Comparison of ENCODE assay signal across 12 mouse cellular contexts in the genomic region with DNA sequence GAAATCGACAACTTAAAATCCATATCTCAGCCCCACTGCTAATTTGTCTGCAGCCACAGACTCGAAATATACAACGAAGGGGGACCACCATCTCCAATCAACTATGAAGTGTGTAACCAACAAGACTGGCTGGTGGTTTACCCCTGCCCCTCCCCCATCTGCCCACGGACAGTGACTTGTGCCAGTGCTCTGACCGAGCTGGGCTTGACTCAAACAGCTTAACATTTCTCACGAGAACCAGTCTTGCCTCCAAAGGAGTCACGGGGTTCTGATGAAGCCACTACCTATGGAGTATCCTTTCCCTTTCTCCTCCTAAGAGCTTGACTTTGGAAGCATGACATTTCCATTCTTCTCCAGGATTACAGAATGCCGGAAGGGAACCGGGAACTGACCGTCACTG. TPM values are rescaled to one million over a fixed set of nuclear protein-coding genes. Genes with fewer than 3 reads are reported as not detected.
A peak's percentile ranks its signal among the peaks of the same experiment; 100 is the strongest.
DNase-seq lines count a peak whose midpoint lies in the region; ATAC-seq and TF ChIP-seq lines count a peak whose summit lies in the region.
"Had no signal": no experiment of that assay in that cellular context is flagged by ENCODE, and none has a peak within 500 bp of the region (broad histone marks: within the 10 kb centered on the region; RNA-seq: fewer than 3 reads in every experiment).

No protein-coding gene starts in this region.

- no peak for TF ChIP-seq CTCF in thymus, adult 2 months (IDR thresholded peaks at IDR 0.05; ENCODE audit: borderline replicate concordance, control insufficient read depth, extremely low read depth, insufficient read depth, low read length, poor library complexity)

- peaks cover 8% of the 10 kb centered on the region; the same call in 1 of the 2 replicates for H3K4me1 ChIP-seq in forebrain, embryonic 11.5 days (replicated peaks; ENCODE audit: control insufficient read depth, insufficient read depth, low read length)
- H3K4me1 ChIP-seq in hindbrain, embryonic 16.5 days (ENCODE audit: control insufficient read depth, insufficient read depth, low read depth, low read length), result peaks cover 25% of the 10 kb centered on the region
- H3K4me1 ChIP-seq in neural tube, embryonic 14.5 days (ENCODE audit: control insufficient read depth, insufficient read depth, low read length), result peaks cover 20% of the 10 kb centered on the region; the same call in 1 of the 2 replicates
- no peaks in the 10 kb centered on the region for H3K4me1 ChIP-seq in thymus, adult 2 months (replicated peaks; ENCODE audit: control insufficient read depth, insufficient read depth, low read length)
- H3K4me1 ChIP-seq: lung, embryonic 15.5 days had no signal

- H3K4me3 ChIP-seq in forebrain, embryonic 11.5 days (ENCODE audit: low read depth, low read length), result peak overlapping the region; percentile 45
- H3K4me3 ChIP-seq in hindbrain, embryonic 16.5 days (ENCODE audit: low read length), result peak overlapping the region; percentile 81
- H3K4me3 ChIP-seq in neural tube, embryonic 14.5 days (ENCODE audit: low read depth, low read length), result peak overlapping the region; percentile 88
- H3K4me3 ChIP-seq in thymus, adult 2 months (ENCODE audit: control insufficient read depth, insufficient read depth, low read length), result no peak overlapping the region
- H3K4me3 ChIP-seq: limb, embryonic 12.5 days; lung, embryonic 15.5 days had no signal

- H3K4me2 ChIP-seq in forebrain, embryonic 11.5 days (ENCODE audit: low read depth, low read length, severe bottlenecking), result peak overlapping the region; percentile 81
- peak overlapping the region; percentile 85 for H3K4me2 ChIP-seq in hindbrain, embryonic 16.5 days (ENCODE audit: low read length)
- peak overlapping the region; percentile 88 for H3K4me2 ChIP-seq in neural tube, embryonic 14.5 days (ENCODE audit: low read depth, low read length)
- H3K4me2 ChIP-seq: limb, embryonic 12.5 days; lung, embryonic 15.5 days had no signal

- no peak for TF ChIP-seq POLR2A in thymus, adult 2 months (IDR thresholded peaks at IDR 0.05; ENCODE audit: control insufficient read depth, extremely low read depth, insufficient read depth, low read length, poor library complexity)

- H3K9me3 ChIP-seq in forebrain, embryonic 11.5 days (ENCODE audit: control insufficient read depth, low read length), result no peaks in the 10 kb centered on the region
- H3K9me3 ChIP-seq in hindbrain, embryonic 16.5 days (ENCODE audit: control insufficient read depth, low read length), result no peaks in the 10 kb centered on the region
- H3K9me3 ChIP-seq in neural tube, embryonic 14.5 days (ENCODE audit: control insufficient read depth, low read length), result no peaks in the 10 kb centered on the region
- H3K9me3 ChIP-seq: limb, embryonic 12.5 days; lung, embryonic 15.5 days had no signal

- 54% methylated on average over 10 of the region's 10 CpGs for WGBS in forebrain, embryonic 11.5 days
- WGBS in hindbrain, embryonic 16.5 days, result 31% methylated on average over 10 of the region's 10 CpGs
- WGBS in neural tube, embryonic 14.5 days, result 36% methylated on average over 10 of the region's 10 CpGs
- 64% methylated on average over 10 of the region's 10 CpGs for WGBS in thymus, adult 2 months

- 0 out of 2 replicates have a peak, but pooled peaks cover 2% of the 10 kb centered on the region for H3K27me3 ChIP-seq in forebrain, embryonic 11.5 days (ENCODE audit: control insufficient read depth, insufficient read depth, low read length)
- no peaks in the 10 kb centered on the region for H3K27me3 ChIP-seq in hindbrain, embryonic 16.5 days (replicated peaks; ENCODE audit: control insufficient read depth, insufficient read depth, low read length)
- H3K27me3 ChIP-seq in neural tube, embryonic 14.5 days (ENCODE audit: control insufficient read depth, insufficient read depth, low read length), result no peaks in the 10 kb centered on the region
- H3K27me3 ChIP-seq in thymus, adult 2 months (ENCODE audit: control insufficient read depth, insufficient read depth, low read length), result no peaks in the 10 kb centered on the region

- H3K9ac ChIP-seq in forebrain, embryonic 11.5 days (ENCODE audit: low read length), result no peak overlapping the region
- H3K9ac ChIP-seq in hindbrain, embryonic 16.5 days (ENCODE audit: low read depth, low read length), result peak overlapping the region; percentile 79
- peak overlapping the region; percentile 45 for H3K9ac ChIP-seq in neural tube, embryonic 14.5 days (replicated peaks; ENCODE audit: low read depth, low read length)
- H3K9ac ChIP-seq: limb, embryonic 12.5 days; lung, embryonic 15.5 days had no signal

- DNase-seq in retina, postnatal 1 day, result peak; percentile 37
- DNase-seq in retina, embryonic 14.5 days (ENCODE audit: low spot score), result no peak
- no peak for DNase-seq in forebrain, embryonic 11.5 days (ENCODE audit: low spot score)
- DNase-seq in kidney, postnatal 4 days, result no peak
- DNase-seq in thymus, adult 2 months, result no peak
- DNase-seq in embryo, embryonic 9.5 days (ENCODE audit: extremely low spot score), result no peak
- DNase-seq: adrenal gland, postnatal 14 days; kidney, postnatal 36 days had no signal

- H3K27ac ChIP-seq in forebrain, embryonic 11.5 days (ENCODE audit: low read depth, low read length), result no peak overlapping the region
- no peak overlapping the region for H3K27ac ChIP-seq in hindbrain, embryonic 16.5 days (ENCODE audit: low read depth, low read length)
- H3K27ac ChIP-seq in neural tube, embryonic 14.5 days (ENCODE audit: low read depth, low read length), result no peak overlapping the region
- no peak overlapping the region for H3K27ac ChIP-seq in thymus, adult 2 months (ENCODE audit: control insufficient read depth, insufficient read depth, low read length)
- H3K27ac ChIP-seq: limb, embryonic 12.5 days; lung, embryonic 15.5 days had no signal

- no peak for ATAC-seq in forebrain, embryonic 11.5 days (replicated peaks; ENCODE audit: low FRiP score)
- no peak for ATAC-seq in hindbrain, embryonic 16.5 days
- no peak for ATAC-seq in neural tube, embryonic 14.5 days (ENCODE audit: low read depth)

- no peaks in the 10 kb centered on the region for H3K36me3 ChIP-seq in forebrain, embryonic 11.5 days (ENCODE audit: control insufficient read depth, insufficient read depth, low read length)
- no peaks in the 10 kb centered on the region for H3K36me3 ChIP-seq in hindbrain, embryonic 16.5 days (ENCODE audit: control insufficient read depth, insufficient read depth, low read length)
- no peaks in the 10 kb centered on the region for H3K36me3 ChIP-seq in neural tube, embryonic 14.5 days (ENCODE audit: control insufficient read depth, insufficient read depth, low read length)
- H3K36me3 ChIP-seq in thymus, adult 2 months (ENCODE audit: control insufficient read depth, insufficient read depth, low read length), result no peaks in the 10 kb centered on the region
- H3K36me3 ChIP-seq: limb, embryonic 12.5 days; lung, embryonic 15.5 days had no signal

RNA-seq across cellular contexts. Expression of a gene that starts 2.8 kb away (rescaled TPM):
- polyA plus RNA-seq in forebrain, embryonic 11.5 days (2014; fragmentation: Nextera tagmentation; extraction: Ambion mirVana), result 19.2 and 19.5 TPM in 2 replicates
- polyA plus RNA-seq in hindbrain, embryonic 16.5 days (2015; fragmentation: Nextera tagmentation; extraction: Ambion mirVana), result 15.7 and 16.3 TPM in 2 replicates
- 20.8 and 22.9 TPM in 2 replicates for polyA plus RNA-seq in neural tube, embryonic 14.5 days (2014; fragmentation: Nextera tagmentation; extraction: Ambion mirVana)
- polyA plus RNA-seq in thymus, adult 2 months (2012; rRNA removed), result 0.04 and 0.67 TPM in 2 replicates
